Mouse (Mus musculus): Measurements from ENCODE around the gene Acp7.

DNA sequence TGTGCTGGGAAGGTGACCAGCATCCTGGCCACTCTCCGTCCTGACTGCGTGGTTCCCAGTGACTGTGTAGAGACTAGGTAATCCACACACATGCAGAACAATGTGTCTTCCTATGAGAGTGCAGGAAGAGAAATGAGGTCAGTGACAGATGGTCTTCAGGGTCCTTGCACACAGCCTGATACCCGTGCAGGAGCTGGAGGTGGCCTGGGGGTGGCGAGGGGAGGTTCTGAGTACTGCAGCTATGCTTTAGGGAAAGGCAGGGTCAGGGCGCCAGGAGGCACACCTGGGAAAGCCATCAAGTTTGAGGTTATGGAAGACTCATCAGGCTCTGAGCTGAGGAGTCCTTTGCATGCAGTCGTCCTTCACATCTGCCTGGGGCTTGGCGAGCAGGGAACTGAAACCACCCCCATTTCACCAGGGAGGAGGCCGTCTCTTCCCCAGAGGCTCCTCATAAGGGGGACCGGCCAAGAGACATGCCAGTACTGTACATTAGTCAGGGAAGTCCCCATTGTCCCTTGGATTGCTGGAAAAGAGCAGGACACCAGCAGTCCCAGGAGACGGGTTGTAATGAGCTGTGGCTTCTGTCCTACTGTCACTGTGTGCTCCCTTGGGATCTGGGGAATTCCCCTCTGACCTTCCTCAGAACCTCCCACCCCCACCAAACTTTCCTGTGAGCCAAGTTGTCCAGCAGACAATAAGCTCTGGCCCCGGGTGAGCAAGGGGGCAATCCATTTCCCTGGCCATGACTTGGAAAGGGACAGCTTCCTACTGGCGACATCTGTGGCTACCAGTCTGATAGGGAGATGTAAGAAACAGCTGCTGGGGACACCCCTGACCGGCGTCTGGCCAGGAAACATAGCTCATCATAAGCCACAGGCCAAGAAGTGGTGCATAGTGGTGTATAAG lies 37.7 kb downstream of the Acp7 start:
- TF ChIP-seq CTCF (IDR thresholded peaks at IDR 0.05; ENCODE audit: low read depth, low read length) (no peak), POLR2A (IDR thresholded peaks at IDR 0.05; ENCODE audit: borderline replicate concordance, low read depth, low read length) (no peak)
